Mouse (Mus musculus): ENCODE measurements around the gene Gm26992. TPM values are rescaled to one million over a fixed set of nuclear protein-coding genes. Genes with fewer than 3 reads are reported as not detected.

Gene Gm26992
- not detected in 2 replicates for total RNA-seq (2012; rRNA removed)

DNA sequence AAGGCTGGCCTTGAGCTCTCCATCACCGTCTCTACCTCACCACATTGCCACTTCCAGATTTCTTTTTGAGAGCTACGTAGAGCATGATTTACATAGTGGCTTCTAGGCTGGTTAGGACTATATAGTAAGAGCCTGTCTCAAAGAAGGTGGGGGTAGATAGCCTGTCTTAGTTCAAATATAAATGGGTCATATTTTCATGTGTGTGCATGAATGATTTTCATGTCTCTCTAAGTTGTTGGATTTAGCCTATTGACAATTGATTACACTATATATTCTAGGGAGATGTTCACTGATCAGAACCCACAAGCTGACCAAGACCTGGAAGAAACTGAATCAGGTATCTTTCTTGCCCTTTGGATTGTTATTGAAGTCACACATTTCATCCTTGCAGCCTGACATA, at the start of gene Gm26992:
Gm26992 (plus strand) TSS at position 301 of the 400 bp plus-strand sequence.
- TF ChIP-seq HCFC1 (IDR thresholded peaks at IDR 0.05; ENCODE audit: borderline replicate concordance, insufficient read depth, low read length), result no peak
- no peak for TF ChIP-seq ZNF384 (IDR thresholded peaks at IDR 0.05; ENCODE audit: low read depth, low read length)
- TF ChIP-seq CHD2 (IDR thresholded peaks at IDR 0.05; ENCODE audit: low read depth, low read length), result no peak
- no peak for TF ChIP-seq MAFK (IDR thresholded peaks at IDR 0.05; ENCODE audit: insufficient read depth, low read depth, low read length)
- no peak for TF ChIP-seq ZC3H11A (IDR thresholded peaks at IDR 0.05; ENCODE audit: borderline replicate concordance, low read depth, low read length)
- in situ Hi-C loops (cut with MboI; ENCODE audit: low sequenced_read_pairs in 2 of 2, unreplicated experiment in 2 of 2), result no loop called here
- no peak for DNase-seq (ENCODE audit: low read depth, low spot score)
- no peaks in the 10 kb centered on the region for H3K4me1 ChIP-seq (ENCODE audit: control insufficient read depth in 2 of 2, insufficient read depth in 2 of 2, low read length in 2 of 2, poor library complexity in 1 of 2)
- H3K36me3 ChIP-seq (ENCODE audit: control insufficient read depth, insufficient read depth, low read length, poor library complexity, severe bottlenecking), result no peaks in the 10 kb centered on the region
- no peak within 1 kb of the TSS for H3K4me3 ChIP-seq (ENCODE audit: insufficient read depth in 1 of 2, low read depth in 1 of 2, low read length in 2 of 2, poor library complexity in 1 of 2, severe bottlenecking in 1 of 2)
- no peak within 1 kb of the TSS for H3K9ac ChIP-seq (ENCODE audit: insufficient read depth, low read depth, low read length, poor library complexity, severe bottlenecking)
- no peak within 1 kb of the TSS for H3K27ac ChIP-seq (ENCODE audit: insufficient read depth, low read depth, low read length, poor library complexity, severe bottlenecking)
- no peaks in the 10 kb centered on the region for H3K9me3 ChIP-seq (ENCODE audit: control insufficient read depth, insufficient read depth, low read depth, low read length)

DNA sequence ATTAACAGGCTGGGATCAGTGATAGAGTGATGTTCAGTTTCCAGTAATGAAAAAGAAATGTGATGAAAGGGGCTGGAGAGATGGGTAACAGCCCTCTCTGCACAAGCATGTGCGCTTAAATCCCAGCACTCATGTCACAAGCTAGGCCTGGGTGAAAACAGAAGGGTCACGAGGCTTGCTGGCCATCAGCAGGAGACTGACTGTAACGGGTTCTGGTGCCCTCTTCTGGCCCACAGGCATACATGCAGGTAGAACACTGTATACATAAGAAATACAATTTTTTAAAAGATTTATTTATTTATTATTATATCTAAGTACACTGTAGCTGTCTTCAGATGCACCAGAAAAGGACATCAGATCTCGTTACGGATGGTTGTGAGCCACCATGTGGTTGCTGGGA, 47.6 kb upstream of the Gm26992 start:
- Histone ChIP-seq H3K9me3 (ENCODE audit: control insufficient read depth, insufficient read depth, low read depth, low read length) (no peaks in the 10 kb centered on the region), H3K36me3 (ENCODE audit: control insufficient read depth, insufficient read depth, low read length, poor library complexity, severe bottlenecking) (no peaks in the 10 kb centered on the region), H3K4me3 (ENCODE audit: insufficient read depth in 1 of 2, low read depth in 1 of 2, low read length in 2 of 2, poor library complexity in 1 of 2, severe bottlenecking in 1 of 2) (no peak overlapping the region), H3K27ac (ENCODE audit: insufficient read depth, low read depth, low read length, poor library complexity, severe bottlenecking) (no peak overlapping the region), H3K4me1 (ENCODE audit: control insufficient read depth in 2 of 2, insufficient read depth in 2 of 2, low read length in 2 of 2, poor library complexity in 1 of 2) (no peaks in the 10 kb centered on the region), H3K9ac (ENCODE audit: insufficient read depth, low read depth, low read length, poor library complexity, severe bottlenecking) (no peak overlapping the region)
- DNase-seq (ENCODE audit: low read depth, low spot score), result no peak
- in situ Hi-C loops (cut with MboI; ENCODE audit: low sequenced_read_pairs in 2 of 2, unreplicated experiment in 2 of 2), result loop anchor here in 1 of 2 experiments (5.0 kb wide), 1 partner anchor 92 kb away; no protein-coding TSS in a partner anchor
- no peak for TF ChIP-seq ZC3H11A (IDR thresholded peaks at IDR 0.05; ENCODE audit: borderline replicate concordance, low read depth, low read length)
- TF ChIP-seq MAFK (IDR thresholded peaks at IDR 0.05; ENCODE audit: insufficient read depth, low read depth, low read length), result no peak
- no peak for TF ChIP-seq CHD2 (IDR thresholded peaks at IDR 0.05; ENCODE audit: low read depth, low read length)
- no peak for TF ChIP-seq HCFC1 (IDR thresholded peaks at IDR 0.05; ENCODE audit: borderline replicate concordance, insufficient read depth, low read length)
- no peak for TF ChIP-seq ZNF384 (IDR thresholded peaks at IDR 0.05; ENCODE audit: low read depth, low read length)

- no peak for DNase-seq (ENCODE audit: low read depth, low spot score)
- in situ Hi-C loops (cut with MboI; ENCODE audit: low sequenced_read_pairs in 2 of 2, unreplicated experiment in 2 of 2), result no loop called here
- TF ChIP-seq ZNF384 (IDR thresholded peaks at IDR 0.05; ENCODE audit: low read depth, low read length) (no peak), ZC3H11A (IDR thresholded peaks at IDR 0.05; ENCODE audit: borderline replicate concordance, low read depth, low read length) (no peak), HCFC1 (IDR thresholded peaks at IDR 0.05; ENCODE audit: borderline replicate concordance, insufficient read depth, low read length) (no peak), MAFK (IDR thresholded peaks at IDR 0.05; ENCODE audit: insufficient read depth, low read depth, low read length) (no peak), CHD2 (IDR thresholded peaks at IDR 0.05; ENCODE audit: low read depth, low read length) (no peak)
- no peak overlapping the region for H3K4me3 ChIP-seq (ENCODE audit: insufficient read depth in 1 of 2, low read depth in 1 of 2, low read length in 2 of 2, poor library complexity in 1 of 2, severe bottlenecking in 1 of 2)
- no peaks in the 10 kb centered on the region for H3K4me1 ChIP-seq (ENCODE audit: control insufficient read depth in 2 of 2, insufficient read depth in 2 of 2, low read length in 2 of 2, poor library complexity in 1 of 2)
- no peak overlapping the region for H3K9ac ChIP-seq (ENCODE audit: insufficient read depth, low read depth, low read length, poor library complexity, severe bottlenecking)
- no peak overlapping the region for H3K27ac ChIP-seq (ENCODE audit: insufficient read depth, low read depth, low read length, poor library complexity, severe bottlenecking)
- H3K36me3 ChIP-seq (ENCODE audit: control insufficient read depth, insufficient read depth, low read length, poor library complexity, severe bottlenecking), result no peaks in the 10 kb centered on the region
- no peaks in the 10 kb centered on the region for H3K9me3 ChIP-seq (ENCODE audit: control insufficient read depth, insufficient read depth, low read depth, low read length)
Measured at GRCm38 (mm10) chrX:103384528-103384927, 37.3 kb upstream of the Gm26992 start.

GRCm38 (mm10) chrX:103388131-103388530, 33.7 kb upstream of the Gm26992 start:
- in situ Hi-C loops (cut with MboI; ENCODE audit: low sequenced_read_pairs in 2 of 2, unreplicated experiment in 2 of 2), result no loop called here
- H3K4me3 ChIP-seq (ENCODE audit: insufficient read depth in 1 of 2, low read depth in 1 of 2, low read length in 2 of 2, poor library complexity in 1 of 2, severe bottlenecking in 1 of 2), result no peak overlapping the region
- H3K9me3 ChIP-seq (ENCODE audit: control insufficient read depth, insufficient read depth, low read depth, low read length), result no peaks in the 10 kb centered on the region
- H3K36me3 ChIP-seq (ENCODE audit: control insufficient read depth, insufficient read depth, low read length, poor library complexity, severe bottlenecking), result no peaks in the 10 kb centered on the region
- no peak overlapping the region for H3K9ac ChIP-seq (ENCODE audit: insufficient read depth, low read depth, low read length, poor library complexity, severe bottlenecking)
- TF ChIP-seq ZNF384 (IDR thresholded peaks at IDR 0.05; ENCODE audit: low read depth, low read length), result no peak
- no peak for TF ChIP-seq ZC3H11A (IDR thresholded peaks at IDR 0.05; ENCODE audit: borderline replicate concordance, low read depth, low read length)
- TF ChIP-seq CHD2 (IDR thresholded peaks at IDR 0.05; ENCODE audit: low read depth, low read length), result no peak
- TF ChIP-seq MAFK (IDR thresholded peaks at IDR 0.05; ENCODE audit: insufficient read depth, low read depth, low read length), result no peak
- TF ChIP-seq HCFC1 (IDR thresholded peaks at IDR 0.05; ENCODE audit: borderline replicate concordance, insufficient read depth, low read length), result no peak
- no peak for DNase-seq (ENCODE audit: low read depth, low spot score)
- H3K4me1 ChIP-seq (ENCODE audit: control insufficient read depth in 2 of 2, insufficient read depth in 2 of 2, low read length in 2 of 2, poor library complexity in 1 of 2), result no peaks in the 10 kb centered on the region
- no peak overlapping the region for H3K27ac ChIP-seq (ENCODE audit: insufficient read depth, low read depth, low read length, poor library complexity, severe bottlenecking)

- Histone ChIP-seq H3K4me3 (ENCODE audit: insufficient read depth in 1 of 2, low read depth in 1 of 2, low read length in 2 of 2, poor library complexity in 1 of 2, severe bottlenecking in 1 of 2) (no peak overlapping the region), H3K9me3 (ENCODE audit: control insufficient read depth, insufficient read depth, low read depth, low read length) (no peaks in the 10 kb centered on the region), H3K4me1 (ENCODE audit: control insufficient read depth in 2 of 2, insufficient read depth in 2 of 2, low read length in 2 of 2, poor library complexity in 1 of 2) (peaks cover 0 to 2% of the 10 kb centered on the region in 2 experiments; a peak in 1 of 4 replicates), H3K9ac (ENCODE audit: insufficient read depth, low read depth, low read length, poor library complexity, severe bottlenecking) (no peak overlapping the region), H3K27ac (ENCODE audit: insufficient read depth, low read depth, low read length, poor library complexity, severe bottlenecking) (no peak overlapping the region), H3K36me3 (ENCODE audit: control insufficient read depth, insufficient read depth, low read length, poor library complexity, severe bottlenecking) (no peaks in the 10 kb centered on the region)
- no peak for DNase-seq (ENCODE audit: low read depth, low spot score)
- no peak for TF ChIP-seq MAFK (IDR thresholded peaks at IDR 0.05; ENCODE audit: insufficient read depth, low read depth, low read length)
- no peak for TF ChIP-seq ZNF384 (IDR thresholded peaks at IDR 0.05; ENCODE audit: low read depth, low read length)
- TF ChIP-seq HCFC1 (IDR thresholded peaks at IDR 0.05; ENCODE audit: borderline replicate concordance, insufficient read depth, low read length), result no peak
- TF ChIP-seq ZC3H11A (IDR thresholded peaks at IDR 0.05; ENCODE audit: borderline replicate concordance, low read depth, low read length), result no peak
- no peak for TF ChIP-seq CHD2 (IDR thresholded peaks at IDR 0.05; ENCODE audit: low read depth, low read length)
- in situ Hi-C loops (cut with MboI; ENCODE audit: low sequenced_read_pairs in 2 of 2, unreplicated experiment in 2 of 2), result no loop called here
Measured at GRCm38 (mm10) chrX:103393841-103394240, 28.0 kb upstream of the Gm26992 start.

All from ES-E14 (cell line).